Mouse (Mus musculus): ENCODE results near the gene Dazap1. TPM values are rescaled to one million over a fixed set of nuclear protein-coding genes. Genes with fewer than 3 reads are reported as not detected.

Gene Dazap1
- total and polyA plus RNA-seq, 2 experiments from 2014 or later = 30.3 to 96.2 TPM

DNA sequence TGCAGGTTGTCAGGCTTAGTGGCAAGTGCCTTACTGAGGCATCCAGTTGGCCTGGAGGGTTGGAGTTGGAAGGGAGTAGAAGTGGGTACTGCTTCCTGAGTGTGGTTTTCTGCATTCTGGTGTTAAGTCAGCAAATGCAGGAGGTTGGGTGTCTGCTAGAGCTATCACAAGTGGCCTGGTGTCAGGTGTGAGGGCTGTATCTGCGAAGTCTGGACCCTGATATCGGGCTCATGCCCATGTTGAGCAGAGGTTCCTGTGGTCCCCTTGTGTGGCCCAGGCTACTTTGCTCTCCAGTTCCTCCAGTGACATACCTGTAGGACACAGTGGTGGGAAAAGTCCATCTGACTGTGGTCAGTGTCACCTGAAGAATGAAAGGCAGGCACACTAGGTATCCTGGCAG, 8.8 kb downstream of the Dazap1 start:
- Histone ChIP-seq H3K4me2 (ENCODE audit: low read depth, low read length) (no peak overlapping the region), H3K9ac (replicated peaks; ENCODE audit: low read depth, low read length) (no peak overlapping the region; the same call in 1 of the 2 replicates), H3K36me3 (replicated peaks; ENCODE audit: control insufficient read depth, insufficient read depth, low read length) (peaks cover 19% of the 10 kb centered on the region), H3K9me3 (replicated peaks; ENCODE audit: control insufficient read depth, low read length) (no peaks in the 10 kb centered on the region), H3K4me3 (ENCODE audit: low read depth, low read length) (no peak overlapping the region), H3K27me3 (ENCODE audit: control insufficient read depth, insufficient read depth, low read length) (no peaks in the 10 kb centered on the region), H3K27ac (ENCODE audit: low read depth) (0 out of 2 replicates have a peak overlapping the region, but pooled peaks have one; percentile 22), H3K4me1 (ENCODE audit: control insufficient read depth, insufficient read depth) (peaks cover 47% of the 10 kb centered on the region)
- DNase-seq (ENCODE audit: low spot score) = no peak
- no peak for ATAC-seq (ENCODE audit: insufficient read depth, low read depth)
- TF ChIP-seq EP300 (IDR thresholded peaks at IDR 0.05; ENCODE audit: low read depth) = no peak
- TF ChIP-seq CTCF (IDR thresholded peaks at IDR 0.05; ENCODE audit: low read depth) = no peak
- WGBS = 75% methylated on average over 2 of the region's 2 CpGs

DNA sequence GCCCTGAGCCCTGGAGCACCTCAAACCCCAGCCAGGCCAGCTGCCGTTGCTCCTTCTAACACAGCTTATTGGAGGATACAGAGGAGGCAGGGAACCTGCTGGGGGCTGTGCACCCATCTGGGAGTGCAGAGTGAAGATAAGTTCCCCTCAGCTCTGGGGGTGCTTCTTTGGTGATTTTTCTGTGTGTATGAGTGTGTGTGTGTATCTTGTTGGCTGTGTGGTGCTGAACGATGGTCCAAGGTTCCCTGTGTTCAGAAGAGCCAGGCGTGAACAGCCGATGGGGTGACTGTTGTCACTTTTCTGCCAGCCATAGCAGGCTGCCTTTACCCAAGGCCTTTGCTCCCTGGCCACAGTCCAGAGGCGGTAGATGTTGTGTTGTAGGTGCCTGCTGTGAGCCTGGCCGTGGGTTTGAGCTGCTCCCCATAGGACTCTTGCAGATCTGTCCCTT, 9.5 kb downstream of the Dazap1 start:
- no peak overlapping the region for H3K4me3 ChIP-seq (ENCODE audit: low read depth, low read length)
- H3K36me3 ChIP-seq (replicated peaks; ENCODE audit: control insufficient read depth, insufficient read depth, low read length) = peaks cover 24% of the 10 kb centered on the region
- H3K4me1 ChIP-seq (ENCODE audit: control insufficient read depth, insufficient read depth) = peaks cover 44% of the 10 kb centered on the region

DNA sequence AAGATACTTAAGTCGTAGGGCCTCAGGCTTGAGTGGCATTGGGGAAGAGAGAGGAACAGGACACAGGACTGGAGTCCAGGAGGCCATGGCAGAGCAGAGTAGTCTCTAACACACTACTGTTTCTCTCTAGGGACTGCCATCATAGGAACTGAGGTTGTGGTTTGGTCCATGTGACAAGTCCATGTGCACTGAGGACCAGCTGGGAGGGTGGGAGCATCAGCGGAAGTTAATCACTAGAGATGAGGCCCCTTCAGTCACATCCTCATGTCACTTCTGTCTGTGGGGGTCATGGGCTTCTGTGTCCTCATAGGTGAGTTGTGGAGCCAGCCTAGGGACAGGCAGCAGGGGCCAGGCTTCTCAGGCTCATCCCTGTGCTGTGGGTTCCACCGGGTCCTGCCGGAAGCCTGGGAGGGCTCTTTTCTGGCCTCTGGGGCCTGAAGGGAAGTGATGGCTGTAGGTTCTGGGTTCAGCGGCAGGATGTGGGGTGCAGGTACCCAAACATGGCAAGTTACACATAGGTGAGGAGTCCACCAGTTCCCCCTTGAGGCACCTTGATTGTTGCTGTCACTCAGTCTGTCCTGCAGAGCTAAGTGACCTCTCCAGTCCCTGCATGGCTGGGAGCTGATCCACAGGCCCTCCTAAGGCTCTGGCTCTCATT, 10.0 kb downstream of the Dazap1 start:
- Histone ChIP-seq H3K9me3 (replicated peaks; ENCODE audit: control insufficient read depth, low read length) (no peaks in the 10 kb centered on the region), H3K36me3 (replicated peaks; ENCODE audit: control insufficient read depth, insufficient read depth, low read length) (peaks cover 30% of the 10 kb centered on the region), H3K4me2 (ENCODE audit: low read depth, low read length) (no peak overlapping the region), H3K27me3 (ENCODE audit: control insufficient read depth, insufficient read depth, low read length) (no peaks in the 10 kb centered on the region), H3K4me3 (ENCODE audit: low read depth, low read length) (no peak overlapping the region), H3K4me1 (ENCODE audit: control insufficient read depth, insufficient read depth) (peaks cover 38% of the 10 kb centered on the region), H3K9ac (replicated peaks; ENCODE audit: low read depth, low read length) (no peak overlapping the region), H3K27ac (ENCODE audit: low read depth) (0 out of 2 replicates have a peak overlapping the region, but pooled peaks have one; percentile 22)
- ATAC-seq (ENCODE audit: insufficient read depth, low read depth) = no peak
- DNase-seq (ENCODE audit: low spot score) = no peak
- 68% methylated on average over 5 of the region's 5 CpGs for WGBS
- TF ChIP-seq EP300 (IDR thresholded peaks at IDR 0.05; ENCODE audit: low read depth) (no peak), CTCF (IDR thresholded peaks at IDR 0.05; ENCODE audit: low read depth) (no peak)

More for the DNA sequence above, 9.5 kb downstream of the Dazap1 start:
- Histone ChIP-seq H3K9me3 (replicated peaks; ENCODE audit: control insufficient read depth, low read length) (no peaks in the 10 kb centered on the region), H3K27me3 (ENCODE audit: control insufficient read depth, insufficient read depth, low read length) (no peaks in the 10 kb centered on the region), H3K9ac (replicated peaks; ENCODE audit: low read depth, low read length) (no peak overlapping the region; the same call in 1 of the 2 replicates), H3K4me2 (ENCODE audit: low read depth, low read length) (no peak overlapping the region; the same call in 1 of the 2 replicates), H3K27ac (ENCODE audit: low read depth) (0 out of 2 replicates have a peak overlapping the region, but pooled peaks have one; percentile 22)
- no peak for DNase-seq (ENCODE audit: low spot score)
- 34% methylated on average over 6 of the region's 6 CpGs for WGBS
- no peak for TF ChIP-seq CTCF (IDR thresholded peaks at IDR 0.05; ENCODE audit: low read depth)
- no peak for TF ChIP-seq EP300 (IDR thresholded peaks at IDR 0.05; ENCODE audit: low read depth)
- ATAC-seq (ENCODE audit: insufficient read depth, low read depth) = no peak; the same call in 1 of the 2 replicates

DNA sequence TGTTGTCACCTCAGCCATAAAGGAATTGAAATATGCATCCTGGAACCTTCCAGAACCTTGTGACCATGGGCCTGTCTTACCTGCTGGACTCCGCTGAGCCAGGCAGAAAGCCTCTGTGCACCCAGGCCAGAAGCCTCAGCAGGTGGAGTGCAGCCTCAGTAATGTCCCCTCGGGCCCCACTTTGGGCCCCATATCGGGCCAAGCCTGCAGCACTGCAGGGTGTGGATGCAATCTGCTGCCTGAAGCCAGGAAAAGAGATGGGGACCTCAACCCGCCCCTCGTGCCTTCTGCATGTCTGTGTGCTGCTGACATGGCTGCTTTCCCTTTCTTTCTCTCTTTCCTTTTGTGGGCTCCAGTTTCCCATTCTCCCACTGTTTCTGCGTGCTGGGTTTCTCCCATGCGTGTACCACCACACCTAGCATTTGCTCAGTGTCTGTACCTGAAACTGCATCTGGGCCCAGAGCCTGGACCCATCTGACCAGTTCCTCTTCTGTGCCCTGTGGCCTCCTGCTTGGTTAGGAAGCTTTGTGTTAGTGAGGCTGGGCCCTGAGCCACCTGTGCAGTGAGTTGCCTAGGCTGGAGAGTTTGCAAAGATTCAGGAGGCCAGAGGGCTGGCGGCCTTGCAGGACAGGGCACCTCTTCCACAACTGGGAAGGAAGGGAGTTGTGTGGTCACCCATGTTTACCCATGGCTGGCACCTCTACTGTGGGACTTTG, 10.7 kb downstream of the Dazap1 start:
- no peak for DNase-seq (ENCODE audit: low spot score)
- no peak overlapping the region for H3K27ac ChIP-seq (ENCODE audit: low read depth)
- 85% methylated on average over 8 of the region's 8 CpGs for WGBS
- no peaks in the 10 kb centered on the region for H3K27me3 ChIP-seq (ENCODE audit: control insufficient read depth, insufficient read depth, low read length)
- H3K9me3 ChIP-seq (replicated peaks; ENCODE audit: control insufficient read depth, low read length) = no peaks in the 10 kb centered on the region
- no peak overlapping the region for H3K9ac ChIP-seq (replicated peaks; ENCODE audit: low read depth, low read length)
- H3K4me2 ChIP-seq (ENCODE audit: low read depth, low read length) = no peak overlapping the region
- no peak overlapping the region for H3K4me3 ChIP-seq (ENCODE audit: low read depth, low read length)
- no peak for TF ChIP-seq CTCF (IDR thresholded peaks at IDR 0.05; ENCODE audit: low read depth)
- TF ChIP-seq EP300 (IDR thresholded peaks at IDR 0.05; ENCODE audit: low read depth) = no peak
- H3K4me1 ChIP-seq (ENCODE audit: control insufficient read depth, insufficient read depth) = peaks cover 31% of the 10 kb centered on the region
- ATAC-seq (ENCODE audit: insufficient read depth, low read depth) = no peak
- peaks cover 35% of the 10 kb centered on the region for H3K36me3 ChIP-seq (replicated peaks; ENCODE audit: control insufficient read depth, insufficient read depth, low read length)

DNA sequence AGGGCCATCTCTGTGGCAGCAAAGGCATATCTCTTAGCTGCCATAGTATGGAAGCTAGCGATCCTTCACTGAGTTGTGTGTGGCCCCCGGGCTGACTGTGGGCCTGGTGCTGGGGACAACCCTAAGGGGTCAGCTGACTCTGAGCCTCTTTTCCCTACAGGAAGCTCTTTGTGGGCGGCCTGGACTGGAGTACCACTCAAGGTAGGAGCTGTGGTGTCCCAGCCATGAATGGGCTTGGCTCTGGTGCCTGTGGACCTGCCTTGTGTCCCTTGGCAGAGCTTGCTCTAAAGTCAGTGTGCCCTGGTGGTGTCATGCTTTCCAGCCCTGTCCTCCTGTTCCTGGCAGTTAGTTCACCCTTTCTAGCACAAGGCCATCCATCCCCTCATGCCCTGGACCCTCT, 12.6 kb downstream of the Dazap1 start:
- no peak for ATAC-seq (ENCODE audit: insufficient read depth, low read depth)
- Histone ChIP-seq H3K4me2 (ENCODE audit: low read depth, low read length) (no peak overlapping the region), H3K36me3 (replicated peaks; ENCODE audit: control insufficient read depth, insufficient read depth, low read length) (peaks cover 50% of the 10 kb centered on the region), H3K4me3 (ENCODE audit: low read depth, low read length) (no peak overlapping the region), H3K9me3 (replicated peaks; ENCODE audit: control insufficient read depth, low read length) (no peaks in the 10 kb centered on the region), H3K9ac (replicated peaks; ENCODE audit: low read depth, low read length) (no peak overlapping the region), H3K4me1 (ENCODE audit: control insufficient read depth, insufficient read depth) (peaks cover 17% of the 10 kb centered on the region; the same call in 1 of the 2 replicates), H3K27ac (ENCODE audit: low read depth) (no peak overlapping the region), H3K27me3 (ENCODE audit: control insufficient read depth, insufficient read depth, low read length) (no peaks in the 10 kb centered on the region)
- no peak for DNase-seq (ENCODE audit: low spot score)
- no peak for TF ChIP-seq CTCF (IDR thresholded peaks at IDR 0.05; ENCODE audit: low read depth)
- TF ChIP-seq EP300 (IDR thresholded peaks at IDR 0.05; ENCODE audit: low read depth) = no peak
- 66% methylated on average over 3 of the region's 3 CpGs for WGBS
